Mouse (Mus musculus): Measurements from ENCODE around the gene Minar1.

Minar1 gene

DNA sequence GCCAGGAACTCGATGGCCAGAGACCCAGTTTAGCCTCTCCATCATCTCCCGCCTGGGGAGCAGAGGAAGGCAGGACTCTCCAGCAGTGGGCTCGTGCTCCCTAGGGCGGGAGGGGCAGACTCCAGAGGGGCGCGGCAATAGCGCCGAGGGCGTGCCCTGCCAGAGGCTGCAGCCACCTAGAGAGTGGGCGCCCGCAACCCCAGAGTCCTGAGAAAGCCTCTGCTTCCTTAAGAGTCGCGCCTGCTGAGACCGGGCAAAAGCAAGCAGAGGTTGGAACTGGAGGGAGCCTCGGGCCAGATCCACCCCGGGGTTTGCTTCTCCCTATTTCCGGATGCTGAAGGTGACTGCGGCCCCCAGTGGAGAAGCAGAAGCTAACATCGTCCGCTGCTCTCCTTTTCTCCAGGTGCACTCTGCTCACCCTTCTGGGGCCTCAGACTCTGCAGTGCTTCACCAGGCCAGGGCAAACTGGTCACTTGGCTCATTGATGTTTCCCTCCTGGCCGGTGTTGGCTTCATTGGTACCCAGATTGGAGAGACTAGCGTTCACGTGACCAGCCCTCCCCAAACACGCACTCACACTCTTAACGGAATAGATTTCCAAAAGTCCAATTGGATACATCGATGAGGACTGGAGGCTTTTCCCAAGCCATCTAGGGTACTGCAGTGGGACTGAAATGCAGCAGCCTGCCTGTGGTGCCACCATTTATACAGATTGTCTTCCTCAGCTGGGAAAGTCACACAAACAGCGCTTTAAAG is at the start of gene Minar1:
Minar1 (minus strand) TSS at position 120 of the 755 bp plus-strand sequence.
- DNase-seq: peak; percentile 67

DNA sequence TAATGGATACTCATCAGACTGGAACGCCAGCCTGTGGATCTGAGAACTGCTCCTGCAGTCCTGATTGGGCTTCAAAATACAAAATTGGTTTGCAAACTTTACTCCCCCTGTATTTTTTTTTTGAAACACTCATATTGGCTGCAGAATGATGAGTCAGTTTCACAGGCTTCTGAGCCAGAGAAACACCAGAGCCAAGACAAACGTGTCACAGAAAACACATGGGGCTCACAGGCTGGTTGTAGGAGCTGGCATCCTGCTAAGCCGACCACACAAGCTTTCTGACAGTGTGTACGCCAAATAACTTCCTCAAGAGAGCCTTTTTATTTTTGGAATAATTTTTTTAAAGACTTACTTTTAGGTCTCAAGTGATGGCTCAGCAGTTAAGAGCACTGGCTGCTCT is 47.0 kb upstream of the Minar1 start:
- no peak for DNase-seq

DNA sequence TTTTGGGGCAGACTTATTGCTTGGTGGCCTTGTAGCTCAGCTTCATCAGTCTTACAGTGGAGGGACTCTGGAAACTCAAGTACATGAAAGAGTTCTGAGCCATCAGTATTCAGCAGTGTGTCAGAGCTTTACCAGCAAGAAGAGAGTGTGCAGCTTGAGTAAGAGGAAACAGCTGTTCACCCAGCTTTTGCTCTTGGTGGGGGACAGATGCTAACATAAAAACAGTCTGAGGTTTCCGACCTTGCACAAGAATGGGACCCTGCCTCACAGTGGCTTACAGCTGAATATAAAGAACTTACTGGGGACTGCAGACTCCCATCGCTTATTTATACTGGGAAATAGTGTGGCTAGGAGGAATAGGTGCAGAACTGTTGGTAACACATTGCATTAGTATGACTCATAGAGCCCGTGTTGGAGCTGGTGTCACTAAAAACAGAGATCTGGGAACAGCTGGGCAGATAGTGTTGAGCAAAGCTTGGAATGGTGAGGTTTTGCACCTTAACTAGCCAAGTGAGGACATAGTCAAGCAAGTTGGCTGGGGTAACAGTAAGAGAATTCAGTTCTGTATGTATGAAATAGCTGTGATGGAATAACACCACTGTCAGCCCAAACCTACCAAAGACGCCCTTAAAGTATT is 44.5 kb upstream of the Minar1 start:
- DNase-seq: no peak

DNA sequence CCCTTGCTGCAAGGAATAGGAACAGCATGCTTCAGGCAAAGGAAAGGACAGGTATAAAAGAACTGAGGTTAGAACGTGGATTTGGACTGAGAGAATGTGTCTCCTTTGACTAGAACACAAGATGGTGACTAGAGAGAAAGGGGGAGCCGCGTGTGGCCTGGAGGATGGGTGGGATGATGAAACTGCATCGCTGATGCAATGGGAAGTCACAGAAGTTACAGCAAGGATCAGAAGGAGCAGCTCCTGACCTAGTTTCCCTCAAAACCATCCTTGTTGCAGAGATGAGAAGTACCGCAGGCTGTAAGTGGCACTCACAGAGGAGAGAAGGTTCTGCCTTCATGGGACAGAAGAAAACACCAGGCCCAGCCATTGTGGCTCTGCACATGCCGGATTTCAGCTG is 28.0 kb upstream of the Minar1 start:
- DNase-seq: no peak

DNA sequence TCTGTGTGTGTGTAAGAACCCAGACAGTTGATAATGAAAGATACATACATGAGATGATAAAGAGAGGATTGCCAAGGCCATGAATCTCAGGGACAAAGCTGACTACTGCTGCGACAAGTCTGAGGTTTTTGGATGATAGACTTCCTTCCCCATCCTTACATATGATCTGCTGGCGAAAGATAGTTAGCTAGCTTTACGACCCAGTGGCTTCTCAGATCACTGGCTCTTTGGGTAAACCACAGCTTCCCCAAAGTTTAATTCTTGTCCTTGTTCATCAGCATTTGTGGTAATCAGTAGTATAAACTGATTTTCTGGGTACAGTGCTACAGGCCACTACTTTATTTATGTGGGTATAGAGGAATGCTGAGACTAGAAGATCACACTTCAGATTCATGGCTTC is 14.5 kb upstream of the Minar1 start:
- DNase-seq: no peak

DNA sequence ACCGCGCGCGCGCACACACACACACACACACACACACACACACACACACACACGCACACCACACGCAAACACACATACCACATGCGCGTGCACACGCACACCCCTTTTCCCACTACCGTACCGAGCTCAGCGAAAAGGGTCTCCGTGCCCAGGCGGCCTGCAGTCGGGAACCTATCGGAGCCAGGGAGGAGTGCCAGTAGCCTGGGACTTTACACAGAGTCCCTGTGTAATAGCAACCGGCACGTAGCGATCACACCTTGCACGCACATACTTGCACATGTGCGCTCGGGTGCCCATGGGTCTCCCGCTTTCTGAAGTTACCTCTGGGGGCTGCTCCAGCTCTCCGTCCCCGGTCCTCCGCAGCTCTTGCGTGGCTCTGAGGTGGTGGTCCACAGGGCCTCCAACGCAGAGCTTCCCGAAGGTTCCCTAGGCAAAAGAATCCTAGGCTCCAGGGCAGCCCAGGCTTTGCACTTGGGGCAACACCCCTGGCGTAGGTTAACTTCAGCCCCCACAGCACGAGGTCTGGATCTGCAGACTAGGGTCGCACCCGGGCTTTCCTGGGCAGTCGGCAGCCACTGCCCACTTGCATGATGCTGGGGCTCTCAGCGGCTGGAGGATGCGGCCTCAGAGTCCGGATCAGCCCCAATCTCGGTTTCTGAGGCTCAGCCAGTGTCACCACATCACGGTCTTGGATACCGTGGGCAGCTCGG is 474 bp downstream of the Minar1 start:
- DNase-seq: peak; percentile 45

DNA sequence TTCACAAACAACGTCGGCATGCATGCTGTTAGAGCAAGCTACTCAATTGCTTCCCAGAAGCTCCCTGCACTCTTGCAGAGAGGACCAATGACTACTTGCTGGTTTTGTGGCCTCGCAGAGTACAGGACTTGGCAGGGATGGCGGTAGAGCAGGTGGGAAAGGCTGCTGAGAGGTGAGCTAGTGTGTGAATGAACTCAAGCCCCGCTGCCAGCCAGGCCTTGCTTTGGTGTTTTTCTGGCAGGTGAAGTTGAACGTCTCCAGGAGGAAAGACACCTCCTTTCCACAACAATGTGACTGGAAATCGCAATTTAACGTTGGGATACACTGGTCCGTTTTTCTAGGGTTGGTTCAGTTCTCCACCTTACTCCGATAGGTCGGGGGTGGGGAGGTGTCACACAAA is 1.2 kb downstream of the Minar1 start:
- peak; percentile 7 for DNase-seq

DNA sequence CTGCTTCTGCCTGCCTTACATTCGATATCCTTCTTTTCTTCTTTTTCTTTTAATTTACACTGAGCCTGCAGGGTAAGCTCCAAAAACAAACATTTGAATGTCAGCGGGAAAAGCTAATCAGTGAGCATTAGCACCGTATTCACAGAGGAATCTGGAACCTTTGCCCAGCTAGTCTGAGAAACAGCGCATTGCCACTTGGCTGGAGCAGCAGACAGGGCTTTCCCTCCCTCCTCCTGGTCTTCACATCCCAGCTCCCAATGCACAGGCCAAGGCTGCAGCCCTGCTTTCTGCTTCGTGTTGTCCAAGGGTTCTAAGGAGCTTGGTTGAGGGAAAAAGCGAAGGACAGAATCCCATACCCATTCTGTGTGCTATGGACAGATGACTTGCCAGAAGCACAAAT is 2.6 kb downstream of the Minar1 start:
- peak; percentile 5 for DNase-seq

DNA sequence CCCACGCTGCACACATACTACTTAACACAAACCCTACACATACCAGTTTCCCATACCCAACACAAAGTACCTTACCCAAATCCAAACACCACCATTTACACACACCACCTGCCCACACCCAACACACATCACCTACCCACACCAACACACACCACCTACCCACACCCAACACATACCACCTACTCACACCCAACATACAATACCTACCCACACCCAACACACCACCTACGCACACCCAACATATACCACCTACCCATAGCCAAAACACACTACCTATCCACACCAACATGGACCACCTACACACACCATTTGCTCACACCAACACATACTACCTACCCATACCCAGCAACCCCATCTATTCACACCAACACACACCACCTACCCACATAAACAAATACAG is 6.0 kb downstream of the Minar1 start:
- no peak for DNase-seq

DNA sequence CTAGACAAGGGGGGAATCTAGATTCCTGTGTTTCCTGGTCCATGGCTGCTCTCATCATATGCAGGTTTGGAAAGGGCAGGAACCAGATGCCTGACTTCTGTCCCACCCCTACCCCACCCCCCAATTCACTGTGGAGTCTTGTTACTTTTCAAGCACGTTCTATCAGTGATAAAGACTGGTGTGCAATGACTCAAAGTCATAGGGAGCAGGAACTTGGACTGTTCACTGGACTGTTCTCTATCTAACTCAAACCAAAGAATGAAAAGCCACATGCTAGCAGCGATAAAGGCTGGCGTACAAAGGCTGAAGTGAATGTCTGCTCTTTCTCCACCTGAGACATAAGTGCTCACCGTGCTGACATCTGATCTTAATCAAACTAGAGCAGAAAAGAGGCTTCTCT is 12.3 kb downstream of the Minar1 start:
- no peak for DNase-seq

DNA sequence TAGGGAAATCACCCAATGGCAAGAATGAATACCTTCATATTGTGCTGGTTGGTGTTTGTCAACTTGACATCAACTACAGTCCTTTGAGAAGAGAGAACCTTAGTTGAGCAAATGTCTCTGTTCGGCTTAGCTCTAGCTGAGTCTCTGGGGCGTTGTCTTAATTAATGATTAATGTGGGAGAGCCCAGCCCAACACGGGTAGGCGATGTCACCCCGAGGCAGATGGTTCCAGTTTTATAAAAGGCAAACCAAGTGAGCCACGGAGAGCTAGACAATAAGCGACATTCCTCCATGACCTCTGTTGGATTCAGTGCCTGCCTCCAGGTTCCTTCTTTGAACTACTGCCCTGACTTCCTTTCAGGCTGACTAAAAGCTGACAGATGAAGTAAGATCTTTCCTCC is 15.6 kb downstream of the Minar1 start:
- DNase-seq: no peak

DNA sequence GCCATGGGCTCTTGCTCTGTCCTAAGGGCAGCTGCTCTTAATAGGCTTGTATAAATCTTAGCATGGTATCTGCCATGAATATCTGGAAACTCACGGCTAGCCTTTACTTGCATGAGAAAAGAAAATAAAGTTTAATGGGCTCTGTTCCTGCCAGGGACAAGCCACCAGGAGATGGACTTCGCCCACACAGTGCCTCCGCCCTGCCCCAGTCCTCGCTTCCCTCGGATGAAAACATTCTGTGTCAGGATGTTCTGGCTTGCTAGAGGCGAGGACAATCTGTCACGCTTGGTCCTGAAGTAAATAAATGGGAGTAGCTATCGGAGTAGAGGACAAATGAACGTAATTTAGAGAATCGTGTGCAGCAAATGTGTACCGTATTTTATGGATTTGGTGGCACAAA is 16.7 kb downstream of the Minar1 start:
- no peak for DNase-seq

DNA sequence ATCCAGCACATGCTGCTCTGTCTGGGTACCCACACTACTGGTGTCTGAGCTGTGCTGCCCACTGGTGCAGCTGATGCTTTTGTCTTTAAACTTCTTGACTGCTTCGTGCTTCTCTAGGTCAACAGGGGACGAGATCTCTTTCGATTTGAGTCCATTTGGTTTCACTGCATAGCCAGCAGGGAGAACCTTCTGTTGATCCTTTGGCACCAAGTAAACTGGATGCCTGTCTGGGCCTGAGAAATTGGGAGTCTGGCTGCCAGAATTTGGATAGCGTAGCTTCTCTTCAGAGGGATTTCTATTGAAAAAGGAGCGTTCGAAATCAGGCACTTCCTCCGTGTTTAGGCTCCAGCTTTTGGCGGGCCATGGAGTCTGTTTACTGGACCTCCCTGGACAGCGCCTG is 21.0 kb downstream of the Minar1 start:
- DNase-seq: no peak

DNA sequence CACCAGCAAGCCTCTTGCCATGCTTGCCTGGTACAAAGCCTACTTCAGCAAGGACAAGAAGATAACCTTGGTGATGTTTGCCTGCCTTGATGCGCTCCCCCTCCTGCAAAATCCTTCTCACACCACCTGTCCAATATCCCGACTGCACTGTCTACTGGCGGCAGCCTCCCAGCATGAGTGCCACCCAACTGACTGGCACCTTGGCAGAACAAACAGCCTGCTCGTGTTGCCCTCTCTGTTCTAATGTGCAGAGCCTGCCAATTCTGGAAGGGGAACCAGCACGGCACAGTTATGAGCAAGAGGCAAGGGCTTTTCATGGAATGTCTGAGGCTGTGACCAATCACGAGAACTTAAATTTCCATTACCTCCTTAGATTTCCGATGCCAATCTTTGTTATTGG is 22.2 kb downstream of the Minar1 start:
- DNase-seq: no peak

DNA sequence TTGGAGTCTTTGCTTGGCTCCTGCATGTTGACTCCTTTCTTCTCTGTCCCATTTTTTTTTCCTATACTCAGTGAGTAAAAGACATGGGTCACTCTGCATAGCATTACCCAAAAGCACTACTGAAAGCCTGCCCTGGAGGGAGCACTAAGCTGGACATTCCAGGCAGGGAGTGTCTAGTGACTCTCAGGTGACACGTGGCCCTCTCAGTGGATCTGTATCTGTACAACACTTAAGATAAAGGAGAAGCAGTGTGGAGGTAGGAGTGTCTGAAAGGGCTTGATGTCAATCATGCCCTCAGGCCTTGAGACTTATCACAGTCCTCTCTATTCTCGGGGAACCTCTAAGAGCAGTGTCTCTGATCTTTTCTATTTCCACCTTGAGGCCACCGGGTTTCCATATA is 25.9 kb downstream of the Minar1 start:
- no peak for DNase-seq

DNA sequence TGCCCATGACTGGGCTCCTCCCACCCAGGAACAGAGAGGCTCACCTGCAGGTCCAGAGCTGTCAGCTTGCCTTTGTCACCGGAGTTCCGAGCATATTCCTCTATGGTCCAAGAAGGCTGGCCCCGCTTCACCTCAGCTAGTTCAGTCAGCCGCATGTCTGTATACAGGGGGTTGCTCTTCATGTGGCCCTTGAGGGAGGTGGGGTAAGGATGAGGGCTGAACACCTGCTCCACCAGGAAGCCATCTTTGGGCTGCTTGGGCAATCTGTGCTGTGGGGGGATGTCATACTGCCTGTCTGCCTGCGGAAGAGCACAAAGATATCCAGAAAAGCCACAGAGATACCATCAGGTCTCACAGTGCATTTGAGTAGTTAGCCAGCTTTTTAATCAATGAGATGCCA is 26.5 kb downstream of the Minar1 start:
- no peak for DNase-seq

DNA sequence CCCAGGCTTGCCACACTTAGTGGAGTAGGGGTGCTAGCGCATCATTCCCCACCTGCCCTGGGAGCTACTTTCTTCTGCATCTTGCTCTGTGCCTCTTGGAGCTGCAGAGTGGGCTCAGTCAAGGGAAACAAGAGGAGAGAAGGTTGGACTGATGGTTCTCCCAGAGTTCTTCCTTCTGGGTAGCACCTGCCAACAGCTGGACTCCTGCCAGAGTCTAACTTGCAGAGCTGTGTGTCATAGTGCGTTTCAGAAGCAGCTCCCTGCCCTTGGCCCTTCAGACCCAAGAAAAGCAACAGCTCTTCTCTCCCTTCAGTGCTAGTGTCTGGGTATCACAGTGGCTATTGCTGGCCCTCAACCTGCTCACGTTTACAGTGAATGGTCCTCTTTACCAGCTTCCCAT is 30.5 kb downstream of the Minar1 start:
- no peak for DNase-seq

DNA sequence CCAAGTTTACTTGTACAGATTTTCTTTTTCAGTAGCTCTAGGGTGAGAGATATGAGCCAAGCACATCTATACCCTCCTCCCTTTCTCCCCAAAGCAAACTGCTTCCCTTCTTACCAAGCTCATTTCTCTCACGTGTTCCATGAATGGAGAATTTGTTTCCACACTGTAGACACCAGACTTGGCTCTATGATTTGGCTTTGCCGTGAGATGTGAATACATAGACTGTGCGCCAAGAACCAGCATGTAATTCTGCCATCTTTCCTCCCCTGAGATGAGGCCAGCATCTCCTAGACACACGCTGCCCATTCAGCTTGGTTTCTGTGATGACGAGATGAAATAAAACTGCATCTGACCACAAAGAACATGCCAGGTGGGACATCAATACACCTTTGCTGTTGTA is 44.5 kb downstream of the Minar1 start:
- DNase-seq: no peak

DNA sequence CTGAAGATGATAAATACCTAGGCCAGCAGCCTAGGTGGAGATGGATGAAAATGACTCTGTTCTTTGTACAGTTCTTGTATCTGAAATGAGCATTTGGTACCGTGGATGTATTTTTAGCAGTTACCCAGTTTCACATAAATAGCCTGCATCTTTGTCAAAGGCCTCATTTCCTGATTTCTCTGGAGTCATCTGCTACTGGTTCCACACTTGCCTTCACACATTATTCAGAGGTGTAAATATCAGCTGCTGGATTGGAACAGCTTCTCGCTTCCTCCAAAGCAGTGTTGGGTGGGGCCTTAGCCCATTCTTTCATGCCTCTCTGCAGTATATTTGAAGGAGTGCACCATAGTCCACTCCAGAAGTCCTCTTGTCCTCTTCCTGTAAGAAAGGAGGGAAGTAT is 70.3 kb downstream of the Minar1 start:
- DNase-seq: no peak
